Mouse (Mus musculus) intestine, embryonic 16.5 days (tissue): ENCODE results near the gene Zer1. TPM values are rescaled to one million over a fixed set of nuclear protein-coding genes. Genes with fewer than 3 reads are reported as not detected.
"Not testable (repeated sequence)": the region's sequence is repeated elsewhere in the genome, so short reads cannot be mapped to it uniquely, and the experiment has no call there.

ENCODE experiments used
- ATAC-seq: fragments of 200-750 bp; cut with Nextera tagmentation; 2 replicates; pipeline ENCODE4 v1.8.0; 2017; ENCODE audit warnings: moderate TSS enrichment, moderate library complexity
- H3K27ac ChIP-seq: fragments of 300-500 bp; sonication (generic); 2 replicates; pipeline ENCODE4 v1.5.1; 2014; ENCODE audit warnings: mild to moderate bottlenecking, low read length
- H3K27me3 ChIP-seq: fragments of 300-500 bp; sonication (generic); replicated peaks from 2 replicates; pipeline ENCODE4 v1.6.1; 2014; ENCODE audit warnings: low read length, control low read depth, mixed read lengths; ENCODE audit not compliant: control insufficient read depth, insufficient read depth
- H3K36me3 ChIP-seq: fragments of 300-500 bp; sonication (generic); 2 replicates; pipeline ENCODE4 v1.6.1; 2014; ENCODE audit warnings: low read length, control low read depth; ENCODE audit not compliant: control insufficient read depth, insufficient read depth
- H3K4me1 ChIP-seq: fragments of 300-500 bp; sonication (generic); 2 replicates; pipeline ENCODE4 v1.6.1; 2014; ENCODE audit warnings: low read length, control low read depth, mixed read lengths; ENCODE audit not compliant: control insufficient read depth, insufficient read depth
- H3K4me2 ChIP-seq: fragments of 300-500 bp; sonication (generic); 2 replicates; pipeline ENCODE4 v1.6.1; 2014; ENCODE audit warnings: low read depth, low read length, control low read depth
- H3K4me3 ChIP-seq: fragments of 300-500 bp; sonication (generic); 2 replicates; pipeline ENCODE4 v1.5.1; 2014; ENCODE audit warnings: mild to moderate bottlenecking, low read length
- H3K9ac ChIP-seq: fragments of 300-500 bp; sonication (generic); 2 replicates; pipeline ENCODE4 v1.6.1; 2014; ENCODE audit warnings: low read depth, low read length
- H3K9me3 ChIP-seq: fragments of 300-500 bp; sonication (generic); 2 replicates; pipeline ENCODE4 v1.6.1; 2016; ENCODE audit warnings: low read length, control low read depth; ENCODE audit not compliant: control insufficient read depth
- WGBS: fragments of 180-500 bp; shearing (Covaris S2); extraction: QIAGEN DNeasy Blood & Tissue Kit; methylation state at CpG from one replicate; pipeline ENCODE4 v1.1.7; 2014; 5-methylcytosine and 5-hydroxymethylcytosine counted together
- polyA plus RNA-seq: library from polyadenylated mRNA; unstranded; fragments of >200 nt; fragmentation: Nextera tagmentation; extraction: Ambion mirVana; gene quantifications from 2 replicates; pipeline ENCODE4 v1.2.1, GENCODE M21; 2015

Gene Zer1
- polyA plus RNA-seq, 1 experiment from 2014 or later: 3.3 TPM

- not testable (repeated sequence) for ATAC-seq, H3K27ac ChIP-seq, H3K4me2 ChIP-seq, H3K36me3 ChIP-seq, H3K27me3 ChIP-seq, H3K9ac ChIP-seq, H3K4me3 ChIP-seq, H3K9me3 ChIP-seq
- H3K4me1 ChIP-seq: peaks cover 22% of the 10 kb centered on the region
- WGBS: 56% methylated on average over 5 of the region's 5 CpGs
Measured at GRCm38 (mm10) chr2:30131240-30131639, 6.9 kb upstream of the Zer1 start.

GRCm38 (mm10) chr2:30130156-30130555 is 5.8 kb upstream of the Zer1 start:
- 83% methylated on average over 4 of the region's 4 CpGs for WGBS
- no peak overlapping the region for H3K9ac ChIP-seq
- no peak for ATAC-seq
- H3K4me1 ChIP-seq: peaks cover 16% of the 10 kb centered on the region
- no peaks in the 10 kb centered on the region for H3K9me3 ChIP-seq
- H3K27me3 ChIP-seq: no peaks in the 10 kb centered on the region
- H3K27ac ChIP-seq: no peak overlapping the region
- H3K4me2 ChIP-seq: no peak overlapping the region
- no peaks in the 10 kb centered on the region for H3K36me3 ChIP-seq
- H3K4me3 ChIP-seq: no peak overlapping the region

- H3K27ac ChIP-seq: no peak overlapping the region
- H3K4me1 ChIP-seq: peaks cover 11% of the 10 kb centered on the region; the same call in 1 of the 2 replicates
- H3K4me2 ChIP-seq: no peak overlapping the region
- H3K9ac ChIP-seq: no peak overlapping the region
- no peaks in the 10 kb centered on the region for H3K36me3 ChIP-seq
- H3K27me3 ChIP-seq: no peaks in the 10 kb centered on the region
- no peaks in the 10 kb centered on the region for H3K9me3 ChIP-seq
- 34% methylated on average over 2 of the region's 2 CpGs for WGBS
- ATAC-seq: no peak
- H3K4me3 ChIP-seq: no peak overlapping the region
Measured at GRCm38 (mm10) chr2:30128789-30129188, 4.4 kb upstream of the Zer1 start.

- H3K4me1 ChIP-seq: peaks cover 7% of the 10 kb centered on the region; the same call in 1 of the 2 replicates
- H3K4me3 ChIP-seq: peak overlapping the region; percentile 72
- peak; percentile 74 for ATAC-seq
- H3K27me3 ChIP-seq: no peaks in the 10 kb centered on the region
- H3K9ac ChIP-seq: peak overlapping the region; percentile 85
- H3K4me2 ChIP-seq: peak overlapping the region; percentile 90
- H3K27ac ChIP-seq: peak overlapping the region; percentile 80
- H3K36me3 ChIP-seq: no peaks in the 10 kb centered on the region
- no peaks in the 10 kb centered on the region for H3K9me3 ChIP-seq
- WGBS: under 1% methylated on average over 44 of the region's 44 CpGs
Measured at GRCm38 (mm10) chr2:30123729-30124471, 485 bp downstream of the Zer1 start.

- 82% methylated on average over 5 of the region's 5 CpGs for WGBS
- Histone ChIP-seq H3K27me3 (no peaks in the 10 kb centered on the region), H3K4me1 (peaks cover 7% of the 10 kb centered on the region; the same call in 1 of the 2 replicates), H3K36me3 (no peaks in the 10 kb centered on the region), H3K9ac (no peak overlapping the region), H3K27ac (no peak overlapping the region), H3K4me2 (no peak overlapping the region), H3K4me3 (no peak overlapping the region), H3K9me3 (no peaks in the 10 kb centered on the region)
- no peak for ATAC-seq
Measured at GRCm38 (mm10) chr2:30122766-30123165, 1.6 kb downstream of the Zer1 start.

- Histone ChIP-seq H3K27ac (no peak overlapping the region), H3K4me3 (no peak overlapping the region), H3K9ac (no peak overlapping the region), H3K36me3 (no peaks in the 10 kb centered on the region), H3K4me2 (no peak overlapping the region), H3K4me1 (peaks cover 7% of the 10 kb centered on the region; the same call in 1 of the 2 replicates), H3K9me3 (no peaks in the 10 kb centered on the region), H3K27me3 (no peaks in the 10 kb centered on the region)
- 86% methylated on average over 4 of the region's 4 CpGs for WGBS
- no peak for ATAC-seq
Measured at GRCm38 (mm10) chr2:30120269-30120668, 4.1 kb downstream of the Zer1 start.

GRCm38 (mm10) chr2:30119641-30120051 is 4.7 kb downstream of the Zer1 start:
- H3K9me3 ChIP-seq: no peaks in the 10 kb centered on the region
- WGBS: 52% methylated on average over 6 of the region's 6 CpGs
- no peaks in the 10 kb centered on the region for H3K36me3 ChIP-seq
- no peak overlapping the region for H3K9ac ChIP-seq
- H3K4me3 ChIP-seq: no peak overlapping the region
- no peak overlapping the region for H3K27ac ChIP-seq
- H3K4me1 ChIP-seq: 0 out of 2 replicates have a peak, but pooled peaks cover 3% of the 10 kb centered on the region
- H3K27me3 ChIP-seq: no peaks in the 10 kb centered on the region
- no peak overlapping the region for H3K4me2 ChIP-seq
- no peak for ATAC-seq

- H3K4me3 ChIP-seq: no peak overlapping the region
- H3K36me3 ChIP-seq: peaks cover 8% of the 10 kb centered on the region
- no peaks in the 10 kb centered on the region for H3K27me3 ChIP-seq
- no peaks in the 10 kb centered on the region for H3K4me1 ChIP-seq
- no peak for ATAC-seq
- no peak overlapping the region for H3K4me2 ChIP-seq
- 85% methylated on average over 5 of the region's 5 CpGs for WGBS
- H3K9ac ChIP-seq: no peak overlapping the region
- no peaks in the 10 kb centered on the region for H3K9me3 ChIP-seq
- H3K27ac ChIP-seq: no peak overlapping the region
Measured at GRCm38 (mm10) chr2:30112564-30112963, 11.8 kb downstream of the Zer1 start.

- no peak overlapping the region for H3K9ac ChIP-seq
Measured at GRCm38 (mm10) chr2:30111500-30111899, 12.9 kb downstream of the Zer1 start.

More at GRCm38 (mm10) chr2:30111500-30111899, 12.9 kb downstream of the Zer1 start:
- no peak overlapping the region for H3K4me3 ChIP-seq
- WGBS: 96% methylated on average over 2 of the region's 2 CpGs
- H3K9me3 ChIP-seq: no peaks in the 10 kb centered on the region
- no peaks in the 10 kb centered on the region for H3K27me3 ChIP-seq
- no peak overlapping the region for H3K4me2 ChIP-seq
- H3K36me3 ChIP-seq: peaks cover 8% of the 10 kb centered on the region
- ATAC-seq: no peak
- no peaks in the 10 kb centered on the region for H3K4me1 ChIP-seq
- no peak overlapping the region for H3K27ac ChIP-seq
